Mouse (Mus musculus): ENCODE results near the gene Cmbl.

DNA sequence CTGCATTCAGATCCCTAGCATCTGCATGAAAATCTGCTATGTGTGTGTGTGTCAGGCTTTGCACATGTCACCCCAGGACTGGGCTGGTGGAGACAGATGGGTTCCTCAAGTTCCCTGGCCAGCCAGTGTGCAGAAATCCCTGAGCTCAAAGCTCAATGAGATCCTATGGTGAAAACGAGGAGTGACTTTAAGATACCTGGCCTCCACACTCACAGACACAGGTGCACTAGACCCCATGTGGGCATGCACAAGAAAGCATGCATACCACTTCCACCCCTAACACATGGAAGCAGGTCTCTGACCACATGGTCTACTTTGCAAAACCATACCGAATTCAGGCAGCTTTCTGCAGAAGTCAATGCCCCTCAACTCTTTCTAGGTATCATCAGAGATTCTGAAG, 22.6 kb downstream of the Cmbl start:
- TF ChIP-seq POLR2A (IDR thresholded peaks at IDR 0.05; ENCODE audit: borderline replicate concordance, low read depth, low read length) (no peak), CTCF (IDR thresholded peaks at IDR 0.05; ENCODE audit: low read depth, low read length) (no peak)

Measured in bone marrow macrophage, adult 2 months (primary cell).